Mouse (Mus musculus) intestine, embryonic 14.5 days (tissue): Measurements from ENCODE around the gene Zfp94. TPM values are rescaled to one million over a fixed set of nuclear protein-coding genes. Genes with fewer than 3 reads are reported as not detected.

Experiments
- ATAC-seq: fragments of 200-750 bp; cut with Nextera tagmentation; replicated peaks from 2 replicates; pipeline ENCODE4 v1.8.0; 2017; ENCODE audit warnings: low read depth, moderate number of reproducible peaks, moderate TSS enrichment, moderate library complexity; ENCODE audit not compliant: low FRiP score, low TSS enrichment
- DNase-seq: peaks from one replicate; pipeline ENCODE4 v3.0.0-alpha.2; 2018; ENCODE audit warnings: low spot score
- H3K27ac ChIP-seq: fragments of 300-500 bp; sonication (generic); 2 replicates; pipeline ENCODE4 v1.5.1; 2014; ENCODE audit warnings: low read depth, mild to moderate bottlenecking, control low read depth
- H3K27me3 ChIP-seq: fragments of 300-500 bp; sonication (generic); replicated peaks from 2 replicates; pipeline ENCODE4 v1.6.1; 2014; ENCODE audit warnings: low read length, control low read depth; ENCODE audit not compliant: control insufficient read depth, insufficient read depth
- H3K36me3 ChIP-seq: fragments of 300-500 bp; sonication (generic); 2 replicates; pipeline ENCODE4 v1.6.1; 2014; ENCODE audit warnings: low read length, control low read depth; ENCODE audit not compliant: control insufficient read depth, insufficient read depth
- H3K4me1 ChIP-seq: fragments of 300-500 bp; sonication (generic); replicated peaks from 2 replicates; pipeline ENCODE4 v1.6.1; 2014; ENCODE audit warnings: low read length, control low read depth, mixed read lengths; ENCODE audit not compliant: control insufficient read depth, insufficient read depth
- H3K4me2 ChIP-seq: fragments of 300-500 bp; sonication (generic); 2 replicates; pipeline ENCODE4 v1.6.1; 2014; ENCODE audit warnings: low read length
- H3K4me3 ChIP-seq: fragments of 300-500 bp; sonication (generic); 2 replicates; pipeline ENCODE4 v1.5.1; 2014; ENCODE audit warnings: low read depth, low read length, control low read depth, mixed read lengths
- H3K9ac ChIP-seq: fragments of 300-500 bp; sonication (generic); 2 replicates; pipeline ENCODE4 v1.6.1; 2014; ENCODE audit warnings: mild to moderate bottlenecking, low read length
- H3K9me3 ChIP-seq: fragments of 300-500 bp; sonication (generic); 2 replicates; pipeline ENCODE4 v1.6.1; 2016; ENCODE audit warnings: low read length, control low read depth; ENCODE audit not compliant: control insufficient read depth
- WGBS: fragments of 180-500 bp; shearing (Covaris S2); extraction: QIAGEN DNeasy Blood & Tissue Kit; methylation state at CpG from one replicate; pipeline ENCODE4 v1.1.7; 2014; 5-methylcytosine and 5-hydroxymethylcytosine counted together
- polyA plus RNA-seq: library from polyadenylated mRNA; unstranded; fragments of >200 nt; fragmentation: Nextera tagmentation; extraction: Ambion mirVana; gene quantifications from 2 replicates; pipeline ENCODE4 v1.2.1, GENCODE M21; 2014

Zfp94 gene
- 9.1 and 12.0 TPM in 2 replicates for polyA plus RNA-seq

- Histone ChIP-seq H3K27ac (peak within 1 kb of the TSS; percentile 68), H3K9me3 (no peaks in the 10 kb centered on the region), H3K4me3 (peak within 1 kb of the TSS; percentile 47), H3K4me2 (peak within 1 kb of the TSS; percentile 66), H3K36me3 (no peaks in the 10 kb centered on the region), H3K4me1 (peaks cover 5% of the 10 kb centered on the region), H3K9ac (peak within 1 kb of the TSS; percentile 66), H3K27me3 (peaks cover 14% of the 10 kb centered on the region; the same call in 1 of the 2 replicates)
- ATAC-seq (peak; percentile 90), DNase-seq (peak; percentile 90)
- WGBS: under 1% methylated on average over 33 of the region's 33 CpGs
Observed at GRCm38 (mm10) chr7:24316567-24317092, at the start of gene Zfp94. TSS of gene Zfp94 (minus strand) at chr7:24316666.

- Histone ChIP-seq H3K9ac (no peak overlapping the region), H3K27me3 (no peaks in the 10 kb centered on the region), H3K9me3 (0 out of 2 replicates have a peak, but pooled peaks cover 3% of the 10 kb centered on the region), H3K4me2 (no peak overlapping the region), H3K4me3 (no peak overlapping the region), H3K27ac (no peak overlapping the region), H3K36me3 (no peaks in the 10 kb centered on the region), H3K4me1 (0 out of 2 replicates have a peak, but pooled peaks cover 4% of the 10 kb centered on the region)
- WGBS: 77% methylated on average over 5 of the region's 5 CpGs
- DNase-seq (no peak), ATAC-seq (no peak)
Observed at GRCm38 (mm10) chr7:24365258-24366014, 49.0 kb upstream of the Zfp94 start.

GRCm38 (mm10) chr7:24364827-24365226 lies 48.4 kb upstream of the Zfp94 start:
- 22% methylated on average over 10 of the region's 10 CpGs for WGBS
- H3K4me2 ChIP-seq: no peak overlapping the region
- no peak overlapping the region for H3K4me3 ChIP-seq
- H3K36me3 ChIP-seq: no peaks in the 10 kb centered on the region
- no peak overlapping the region for H3K27ac ChIP-seq
- 0 out of 2 replicates have a peak, but pooled peaks cover 3% of the 10 kb centered on the region for H3K9me3 ChIP-seq
- H3K9ac ChIP-seq: no peak overlapping the region
- ATAC-seq (no peak), DNase-seq (peak; percentile 96)
- no peaks in the 10 kb centered on the region for H3K4me1 ChIP-seq
- no peaks in the 10 kb centered on the region for H3K27me3 ChIP-seq

- no peaks in the 10 kb centered on the region for H3K36me3 ChIP-seq
- H3K27ac ChIP-seq: no peak overlapping the region
- H3K27me3 ChIP-seq: no peaks in the 10 kb centered on the region
- ATAC-seq (no peak), DNase-seq (no peak)
- H3K4me3 ChIP-seq: no peak overlapping the region
- 0 out of 2 replicates have a peak, but pooled peaks cover 3% of the 10 kb centered on the region for H3K9me3 ChIP-seq
- H3K9ac ChIP-seq: no peak overlapping the region
- no peaks in the 10 kb centered on the region for H3K4me1 ChIP-seq
- WGBS: 21% methylated on average over 7 of the region's 7 CpGs
- no peak overlapping the region for H3K4me2 ChIP-seq
Observed at GRCm38 (mm10) chr7:24363228-24363627, 46.8 kb upstream of the Zfp94 start.

GRCm38 (mm10) chr7:24361001-24361400 lies 44.5 kb upstream of the Zfp94 start:
- Histone ChIP-seq H3K4me2 (no peak overlapping the region), H3K4me1 (no peaks in the 10 kb centered on the region), H3K9ac (no peak overlapping the region), H3K36me3 (no peaks in the 10 kb centered on the region), H3K9me3 (0 out of 2 replicates have a peak, but pooled peaks cover 3% of the 10 kb centered on the region), H3K27me3 (no peaks in the 10 kb centered on the region), H3K4me3 (no peak overlapping the region), H3K27ac (no peak overlapping the region)
- ATAC-seq: no peak
- no peak for DNase-seq
- 64% methylated on average over 4 of the region's 4 CpGs for WGBS

GRCm38 (mm10) chr7:24359269-24359668 lies 42.8 kb upstream of the Zfp94 start:
- ATAC-seq: no peak
- Histone ChIP-seq H3K4me1 (no peaks in the 10 kb centered on the region), H3K9me3 (0 out of 2 replicates have a peak, but pooled peaks cover 3% of the 10 kb centered on the region), H3K4me2 (no peak overlapping the region), H3K9ac (no peak overlapping the region), H3K36me3 (no peaks in the 10 kb centered on the region), H3K27ac (no peak overlapping the region), H3K27me3 (no peaks in the 10 kb centered on the region), H3K4me3 (no peak overlapping the region)
- WGBS: 26% methylated on average over 9 of the region's 9 CpGs
- DNase-seq: peak; percentile 96

GRCm38 (mm10) chr7:24357899-24358298 lies 41.4 kb upstream of the Zfp94 start:
- 48% methylated on average over 4 of the region's 4 CpGs for WGBS

GRCm38 (mm10) chr7:24356081-24356480 lies 39.6 kb upstream of the Zfp94 start:
- Histone ChIP-seq H3K4me1 (no peaks in the 10 kb centered on the region), H3K27ac (no peak overlapping the region), H3K36me3 (no peaks in the 10 kb centered on the region), H3K4me3 (no peak overlapping the region), H3K4me2 (no peak overlapping the region), H3K9me3 (0 out of 2 replicates have a peak, but pooled peaks cover 2% of the 10 kb centered on the region), H3K27me3 (no peaks in the 10 kb centered on the region), H3K9ac (no peak overlapping the region)
- WGBS: 82% methylated on average over 10 of the region's 10 CpGs
- no peak for ATAC-seq
- DNase-seq: no peak

More at GRCm38 (mm10) chr7:24357899-24358298, 41.4 kb upstream of the Zfp94 start:
- H3K4me2 ChIP-seq: no peak overlapping the region
- no peaks in the 10 kb centered on the region for H3K27me3 ChIP-seq
- H3K9me3 ChIP-seq: 0 out of 2 replicates have a peak, but pooled peaks cover 3% of the 10 kb centered on the region
- H3K36me3 ChIP-seq: no peaks in the 10 kb centered on the region
- H3K27ac ChIP-seq: no peak overlapping the region
- DNase-seq (no peak), ATAC-seq (no peak)
- no peak overlapping the region for H3K9ac ChIP-seq
- no peak overlapping the region for H3K4me3 ChIP-seq
- no peaks in the 10 kb centered on the region for H3K4me1 ChIP-seq
